Mouse (Mus musculus): Measurements from ENCODE around the gene Dcst2. TPM values are rescaled to one million over a fixed set of nuclear protein-coding genes. Genes with fewer than 3 reads are reported as not detected.

Dcst2 gene
- total and polyA plus RNA-seq, 2 experiments from 2014 or later: 0.51 TPM; not detected in 1

GRCm38 (mm10) chr3:89367338-89367737 is 5.6 kb downstream of the Dcst2 start:
- Histone ChIP-seq H3K9me3 (ENCODE audit: low read length) (no peaks in the 10 kb centered on the region), H3K9ac (replicated peaks; ENCODE audit: low read length, poor library complexity, severe bottlenecking) (no peak overlapping the region), H3K36me3 (ENCODE audit: insufficient read depth, low read length) (no peaks in the 10 kb centered on the region), H3K27me3 (ENCODE audit: insufficient read depth, low read length) (no peaks in the 10 kb centered on the region), H3K27ac (ENCODE audit: low read depth, low read length) (no peak overlapping the region), H3K4me1 (ENCODE audit: insufficient read depth, low read length) (no peaks in the 10 kb centered on the region), H3K4me2 (ENCODE audit: low read depth, low read length, poor library complexity, severe bottlenecking) (no peak overlapping the region), H3K4me3 (ENCODE audit: low read depth, low read length) (no peak overlapping the region)
- WGBS: 76% methylated on average over 11 of the region's 11 CpGs
- DNase-seq (ENCODE audit: low spot score) (no peak), ATAC-seq (ENCODE audit: low FRiP score) (no peak)
- no peak for TF ChIP-seq CTCF (IDR thresholded peaks at IDR 0.05)

- TF ChIP-seq CTCF (IDR thresholded peaks at IDR 0.05): no peak
- H3K27ac ChIP-seq (ENCODE audit: low read depth, low read length): no peak overlapping the region
- H3K9ac ChIP-seq (replicated peaks; ENCODE audit: low read length, poor library complexity, severe bottlenecking): no peak overlapping the region
- ATAC-seq (ENCODE audit: low FRiP score): no peak
- H3K27me3 ChIP-seq (ENCODE audit: insufficient read depth, low read length): no peaks in the 10 kb centered on the region
- H3K4me2 ChIP-seq (ENCODE audit: low read depth, low read length, poor library complexity, severe bottlenecking): no peak overlapping the region
- 43% methylated on average over 5 of the region's 5 CpGs for WGBS
- no peak for DNase-seq (ENCODE audit: low spot score)
- H3K4me1 ChIP-seq (ENCODE audit: insufficient read depth, low read length): no peaks in the 10 kb centered on the region
- no peak overlapping the region for H3K4me3 ChIP-seq (ENCODE audit: low read depth, low read length)
- H3K9me3 ChIP-seq (ENCODE audit: low read length): no peaks in the 10 kb centered on the region
- H3K36me3 ChIP-seq (ENCODE audit: insufficient read depth, low read length): no peaks in the 10 kb centered on the region
Measured at GRCm38 (mm10) chr3:89373581-89374231, 11.9 kb downstream of the Dcst2 start.

- no peak overlapping the region for H3K27ac ChIP-seq (ENCODE audit: low read depth, low read length)
- H3K4me2 ChIP-seq (ENCODE audit: low read depth, low read length, poor library complexity, severe bottlenecking): peak overlapping the region; percentile 97
- H3K36me3 ChIP-seq (ENCODE audit: insufficient read depth, low read length): no peaks in the 10 kb centered on the region
- no peaks in the 10 kb centered on the region for H3K4me1 ChIP-seq (ENCODE audit: insufficient read depth, low read length)
- no peak for TF ChIP-seq CTCF (IDR thresholded peaks at IDR 0.05)
- H3K4me3 ChIP-seq (ENCODE audit: low read depth, low read length): peak overlapping the region; percentile 55
- H3K27me3 ChIP-seq (ENCODE audit: insufficient read depth, low read length): no peaks in the 10 kb centered on the region
- no peaks in the 10 kb centered on the region for H3K9me3 ChIP-seq (ENCODE audit: low read length)
- 0 out of 2 replicates have a peak, but pooled peaks have one; percentile 12 for ATAC-seq (ENCODE audit: low FRiP score)
- no peak for DNase-seq (ENCODE audit: low spot score)
- WGBS: 75% methylated on average over 4 of the region's 4 CpGs
- H3K9ac ChIP-seq (replicated peaks; ENCODE audit: low read length, poor library complexity, severe bottlenecking): peak overlapping the region; percentile 80
Measured at GRCm38 (mm10) chr3:89377831-89378230, 16.1 kb downstream of the Dcst2 start.

- H3K4me3 ChIP-seq (ENCODE audit: low read depth, low read length): peak overlapping the region; percentile 55
- no peaks in the 10 kb centered on the region for H3K36me3 ChIP-seq (ENCODE audit: insufficient read depth, low read length)
- H3K9me3 ChIP-seq (ENCODE audit: low read length): no peaks in the 10 kb centered on the region
- peak overlapping the region; percentile 97 for H3K4me2 ChIP-seq (ENCODE audit: low read depth, low read length, poor library complexity, severe bottlenecking)
- peak; percentile 91 for TF ChIP-seq CTCF (IDR thresholded peaks at IDR 0.05)
- peak overlapping the region; percentile 38; the same call in 1 of the 2 replicates for H3K27ac ChIP-seq (ENCODE audit: low read depth, low read length)
- DNase-seq (ENCODE audit: low spot score): peak; percentile 81
- WGBS: 1% methylated on average over 26 of the region's 29 CpGs
- peak; percentile 89 for ATAC-seq (ENCODE audit: low FRiP score)
- no peaks in the 10 kb centered on the region for H3K27me3 ChIP-seq (ENCODE audit: insufficient read depth, low read length)
- H3K4me1 ChIP-seq (ENCODE audit: insufficient read depth, low read length): no peaks in the 10 kb centered on the region
- H3K9ac ChIP-seq (replicated peaks; ENCODE audit: low read length, poor library complexity, severe bottlenecking): peak overlapping the region; percentile 80
Measured at GRCm38 (mm10) chr3:89378394-89379067, 16.8 kb downstream of the Dcst2 start.

GRCm38 (mm10) chr3:89379388-89380131 is 17.8 kb downstream of the Dcst2 start:
- TF ChIP-seq CTCF (IDR thresholded peaks at IDR 0.05): no peak
- Histone ChIP-seq H3K4me3 (ENCODE audit: low read depth, low read length) (no peak overlapping the region), H3K4me2 (ENCODE audit: low read depth, low read length, poor library complexity, severe bottlenecking) (no peak overlapping the region), H3K36me3 (ENCODE audit: insufficient read depth, low read length) (no peaks in the 10 kb centered on the region), H3K9ac (replicated peaks; ENCODE audit: low read length, poor library complexity, severe bottlenecking) (no peak overlapping the region), H3K4me1 (ENCODE audit: insufficient read depth, low read length) (no peaks in the 10 kb centered on the region), H3K27me3 (ENCODE audit: insufficient read depth, low read length) (no peaks in the 10 kb centered on the region), H3K9me3 (ENCODE audit: low read length) (no peaks in the 10 kb centered on the region), H3K27ac (ENCODE audit: low read depth, low read length) (no peak overlapping the region)
- WGBS: 87% methylated on average over 31 of the region's 31 CpGs
- ATAC-seq (ENCODE audit: low FRiP score): no peak
- no peak for DNase-seq (ENCODE audit: low spot score)

- no peak for TF ChIP-seq CTCF (IDR thresholded peaks at IDR 0.05)
- no peak for DNase-seq (ENCODE audit: low spot score)
- Histone ChIP-seq H3K27ac (ENCODE audit: low read depth, low read length) (no peak overlapping the region), H3K4me3 (ENCODE audit: low read depth, low read length) (no peak overlapping the region), H3K9me3 (ENCODE audit: low read length) (no peaks in the 10 kb centered on the region), H3K36me3 (ENCODE audit: insufficient read depth, low read length) (no peaks in the 10 kb centered on the region), H3K27me3 (ENCODE audit: insufficient read depth, low read length) (no peaks in the 10 kb centered on the region), H3K4me2 (ENCODE audit: low read depth, low read length, poor library complexity, severe bottlenecking) (no peak overlapping the region), H3K4me1 (ENCODE audit: insufficient read depth, low read length) (no peaks in the 10 kb centered on the region), H3K9ac (replicated peaks; ENCODE audit: low read length, poor library complexity, severe bottlenecking) (no peak overlapping the region)
- ATAC-seq (ENCODE audit: low FRiP score): no peak
- 96% methylated on average over 14 of the region's 14 CpGs for WGBS
Measured at GRCm38 (mm10) chr3:89380291-89380690, 18.5 kb downstream of the Dcst2 start.

Data from midbrain, postnatal 0 days (tissue).